Mouse (Mus musculus) liver, postnatal 0 days (tissue): ENCODE data around the gene Cand2.

Experiments used
- CTCF ChIP-seq: sonication (generic); IDR thresholded peaks from 2 replicates; pipeline ENCODE4 v1.5.1; 2016; ENCODE audit warnings: antibody characterized with exemption, low read depth
- EP300 ChIP-seq: IDR thresholded peaks from 2 replicates; pipeline ENCODE4 v1.6.1; 2016; ENCODE audit warnings: antibody characterized with exemption, low read depth, mild to moderate bottlenecking

- TF ChIP-seq CTCF (peak; percentile 48), EP300 (no peak)
Observed at GRCm38 (mm10) chr6:115770059-115770670, 4.2 kb upstream of the Cand2 start.
